ENCODE assay signal across 8 mouse cellular contexts in genomic region chr4:102719535-102719934, GRCm38 (mm10). TPM values are rescaled to one million over a fixed set of nuclear protein-coding genes. Genes with fewer than 3 reads are reported as not detected.
A peak's percentile ranks its signal among the peaks of the same experiment; 100 is the strongest.
DNase-seq lines count a peak whose midpoint lies in the region; ATAC-seq and TF ChIP-seq lines count a peak whose summit lies in the region.

No protein-coding gene starts in this region.

- H3K79me2 ChIP-seq in heart, adult 2 months (replicated peaks; ENCODE audit: control insufficient read depth, insufficient read depth, low read length): no peaks in the 10 kb centered on the region

- no peaks in the 10 kb centered on the region for H3K4me1 ChIP-seq in heart, adult 2 months (ENCODE audit: control insufficient read depth, insufficient read depth, low read length)
- H3K4me1 ChIP-seq in heart, embryonic 10.5 days: no peaks in the 10 kb centered on the region
- H3K4me1 ChIP-seq in lung, adult 2 months (ENCODE audit: control insufficient read depth, insufficient read depth, low read length): no peaks in the 10 kb centered on the region

- 13% methylated on average over 1 of the region's 1 CpGs for WGBS in heart, adult 2 months
- WGBS in heart, embryonic 10.5 days: 0% methylated on average over 1 of the region's 1 CpGs
- 10% methylated on average over 1 of the region's 1 CpGs for WGBS in lung, adult 2 months

- H3K9ac ChIP-seq in heart, adult 2 months (ENCODE audit: low read depth, low read length): no peak overlapping the region

- no peak for TF ChIP-seq EP300 in heart, adult 2 months (IDR thresholded peaks at IDR 0.05; ENCODE audit: insufficient read depth, low read depth, low read length)

- TF ChIP-seq POLR2A in heart, adult 2 months (IDR thresholded peaks at IDR 0.05; ENCODE audit: insufficient read depth, low read depth, low read length): no peak
- TF ChIP-seq POLR2A in lung, adult 2 months (IDR thresholded peaks at IDR 0.05; ENCODE audit: borderline replicate concordance, extremely low read depth, low read depth, low read length): no peak
- no peak for TF ChIP-seq POLR2A in brain, embryonic 14.5 days (IDR thresholded peaks at IDR 0.05; ENCODE audit: borderline replicate concordance, extremely low read depth, insufficient read depth, insufficient read length, poor library complexity, severe bottlenecking)

- peak; percentile 64 for TF ChIP-seq CTCF in heart, adult 2 months (IDR thresholded peaks at IDR 0.05)
- peak; percentile 23; the same call in 1 of the 2 replicates for TF ChIP-seq CTCF in lung, adult 2 months (IDR thresholded peaks at IDR 0.05; ENCODE audit: insufficient read depth, low read length)
- TF ChIP-seq CTCF in brain, embryonic 14.5 days (IDR thresholded peaks at IDR 0.05; ENCODE audit: borderline replicate concordance, extremely low read depth, insufficient read depth, insufficient read length): no peak

- ATAC-seq in inflammation-experienced regulatory T-cells, adult 6 months: no peak

- no peaks in the 10 kb centered on the region for H3K9me3 ChIP-seq in heart, embryonic 10.5 days

- H3K36me3 ChIP-seq in heart, adult 2 months (ENCODE audit: control insufficient read depth, insufficient read depth, low read length): no peaks in the 10 kb centered on the region
- H3K36me3 ChIP-seq in heart, embryonic 10.5 days: no peaks in the 10 kb centered on the region

- DNase-seq in heart, adult 2 months: no peak
- no peak for DNase-seq in heart, embryonic 10.5 days (ENCODE audit: low spot score)
- no peak for DNase-seq in lung, adult 2 months
- no peak for DNase-seq in lung, postnatal 4 days
- DNase-seq in brain, embryonic 14.5 days (ENCODE audit: low read depth): peak; percentile 52
- peak; percentile 22 for DNase-seq in naive thymus-derived CD4-positive, alpha-beta T cell, adult 2 months (ENCODE audit: low read depth)
- DNase-seq in adrenal gland, postnatal 14 days: no peak

- no peak overlapping the region for H3K27ac ChIP-seq in heart, adult 2 months
- no peak overlapping the region for H3K27ac ChIP-seq in heart, embryonic 10.5 days

- H3K27me3 ChIP-seq in heart, adult 2 months (ENCODE audit: control insufficient read depth, insufficient read depth, low read length): no peaks in the 10 kb centered on the region
- no peaks in the 10 kb centered on the region for H3K27me3 ChIP-seq in heart, embryonic 10.5 days (ENCODE audit: insufficient read depth, poor library complexity, severe bottlenecking)

- H3K4me3 ChIP-seq in heart, adult 2 months: no peak overlapping the region
- no peak overlapping the region for H3K4me3 ChIP-seq in heart, embryonic 10.5 days
- no peak overlapping the region for H3K4me3 ChIP-seq in lung, adult 2 months (replicated peaks; ENCODE audit: extremely low read depth, low read depth, low read length)

- intact Hi-C loops in heart, adult 2 months (cut with DNase I): loop anchor here (5.0 kb wide), 1 partner anchor 227 kb away; no protein-coding TSS in a partner anchor

RNA-seq across cellular contexts. Expression of gene Sgip1, which starts 21.6 kb away (rescaled TPM):
- total RNA-seq in heart, adult 2 months (2021): 1 to 10 TPM; 1.7 to 2.0 TPM
- 0.57 and 0.70 TPM in 2 replicates for polyA plus RNA-seq in heart, adult 2 months (2012; rRNA removed)
- polyA plus RNA-seq in heart, embryonic 10.5 days (2016; fragmentation: Nextera tagmentation; extraction: Ambion mirVana): 1.3 and 3.0 TPM in 2 replicates
- 8.3 and 8.6 TPM in 2 replicates for polyA plus RNA-seq in lung, adult 2 months (2012; rRNA removed)
- polyA plus RNA-seq in brain, embryonic 14.5 days (2012; rRNA removed): 22.6 and 44.3 TPM in 2 replicates
- polyA plus RNA-seq in inflammation-experienced regulatory T-cells, adult 6 months (2017; shearing (Covaris generic)): 1 to 10 TPM in 2 of 3 experiments, not detected in 1; 1.2 to 1.9 TPM
- 8.2 and 14.1 TPM in 2 replicates for total RNA-seq in adrenal gland, postnatal 14 days (2021)

Comparison
In these comparisons a context has a peak if more than half of its experiments do, and no peak if none do; other contexts are left out.
1. DNase-seq: peak in brain, embryonic 14.5 days (single experiment) and naive thymus-derived CD4-positive, alpha-beta T cell, adult 2 months (single experiment); none in heart, adult 2 months (0 of 2), heart, embryonic 10.5 days (single experiment), lung, adult 2 months (single experiment), lung, postnatal 4 days (0 of 2) and adrenal gland, postnatal 14 days (single experiment).